Mouse (Mus musculus) bone marrow macrophage, adult 2 months (primary cell): ENCODE results near the gene Il12rb2. TPM values are rescaled to one million over a fixed set of nuclear protein-coding genes. Genes with fewer than 3 reads are reported as not detected.

Experiments used
- H3K27ac ChIP-seq: 2 replicates; pipeline ENCODE4 v1.5.1; 2012; ENCODE audit warnings: low read depth, low read length; ENCODE audit not compliant: insufficient read depth
- H3K4me1 ChIP-seq: 2 replicates; pipeline ENCODE4 v1.6.1; 2012; ENCODE audit warnings: low read length; ENCODE audit not compliant: control insufficient read depth, insufficient read depth
- H3K4me3 ChIP-seq: 2 replicates; pipeline ENCODE4 v1.5.1; 2012; ENCODE audit warnings: mild to moderate bottlenecking, low read length, moderate library complexity; ENCODE audit not compliant: insufficient read depth
- CTCF ChIP-seq: IDR thresholded peaks from 2 replicates; pipeline ENCODE4 v1.5.1; 2012; ENCODE audit warnings: low read depth, mild to moderate bottlenecking, low read length, moderate library complexity
- POLR2A ChIP-seq: IDR thresholded peaks from 2 replicates; pipeline ENCODE4 v1.6.1; 2012; ENCODE audit warnings: mild to moderate bottlenecking, low read depth, low read length, borderline replicate concordance
- polyA plus RNA-seq: library from polyadenylated mRNA; stranded (reverse); fragments of >200 nt; gene quantifications from 2 replicates; pipeline ENCODE4 v1.2.4, GENCODE M21; 2012; ENCODE audit not compliant: missing spikeins, insufficient read depth, insufficient read length

Il12rb2 gene
- polyA plus RNA-seq, 1 experiment, result 4.8 TPM

GRCm38 (mm10) chr6:67267408-67268244, 108.4 kb downstream of the Il12rb2 start:
- Histone ChIP-seq H3K4me1 (0 out of 2 replicates have a peak, but pooled peaks cover 2% of the 10 kb centered on the region), H3K27ac (peak overlapping the region; percentile 74), H3K4me3 (peak overlapping the region; percentile 86)
- TF ChIP-seq POLR2A (no peak), CTCF (no peak)

- no peak for TF ChIP-seq CTCF
- TF ChIP-seq POLR2A, result peak; percentile 69; the same call in 1 of the 2 replicates
- H3K27ac ChIP-seq, result peak overlapping the region; percentile 74
Measured at GRCm38 (mm10) chr6:67266664-67267407, 109.2 kb downstream of the Il12rb2 start.

GRCm38 (mm10) chr6:67266159-67266657, 109.8 kb downstream of the Il12rb2 start:
- Histone ChIP-seq H3K4me3 (peak overlapping the region; percentile 81), H3K4me1 (no peaks in the 10 kb centered on the region), H3K27ac (peak overlapping the region; percentile 64)
- no peak for TF ChIP-seq POLR2A
- TF ChIP-seq CTCF, result no peak

More at GRCm38 (mm10) chr6:67266664-67267407, 109.2 kb downstream of the Il12rb2 start:
- Histone ChIP-seq H3K4me3 (peak overlapping the region; percentile 86), H3K4me1 (0 out of 2 replicates have a peak, but pooled peaks cover 2% of the 10 kb centered on the region)

GRCm38 (mm10) chr6:67264935-67265334, 111.1 kb downstream of the Il12rb2 start:
- Histone ChIP-seq H3K4me3 (no peak overlapping the region), H3K27ac (no peak overlapping the region), H3K4me1 (no peaks in the 10 kb centered on the region)
- TF ChIP-seq CTCF, result no peak
- TF ChIP-seq POLR2A, result no peak

GRCm38 (mm10) chr6:67251095-67251494, 124.9 kb downstream of the Il12rb2 start:
- Histone ChIP-seq H3K27ac (no peak overlapping the region), H3K4me1 (no peaks in the 10 kb centered on the region)
- TF ChIP-seq POLR2A (no peak), CTCF (no peak)

GRCm38 (mm10) chr6:67244451-67244850, 131.5 kb downstream of the Il12rb2 start:
- Histone ChIP-seq H3K4me1 (no peaks in the 10 kb centered on the region), H3K27ac (no peak overlapping the region), H3K4me3 (no peak overlapping the region)
- no peak for TF ChIP-seq POLR2A
- no peak for TF ChIP-seq CTCF

More at GRCm38 (mm10) chr6:67251095-67251494, 124.9 kb downstream of the Il12rb2 start:
- H3K4me3 ChIP-seq, result no peak overlapping the region

- H3K4me3 ChIP-seq, result no peak overlapping the region
- TF ChIP-seq POLR2A, result no peak
- no peak for TF ChIP-seq CTCF
- no peak overlapping the region for H3K27ac ChIP-seq
- H3K4me1 ChIP-seq, result no peaks in the 10 kb centered on the region
Measured at GRCm38 (mm10) chr6:67243765-67244420, 132.1 kb downstream of the Il12rb2 start.

Other genes with a start within 250 kb of the Il12rb2 start
- 378 and 404 TPM in 2 replicates for gene Serbp1, start 138.0 kb downstream of the Il12rb2 start, polyA plus RNA-seq
- not detected in 2 replicates for gene Il23r, start 115.7 kb upstream of the Il12rb2 start, polyA plus RNA-seq
- 0.32 TPM in 1 of 2 replicates, not detected in the other for gene Tacstd2, start 159.6 kb upstream of the Il12rb2 start, polyA plus RNA-seq